In genomic region chr1:167001844-167002485, GRCm38 (mm10) we compare ENCODE assay signal across 8 mouse cellular contexts. TPM values are rescaled to one million over a fixed set of nuclear protein-coding genes. Genes with fewer than 3 reads are reported as not detected.
DNase-seq lines count a peak whose midpoint lies in the region; ATAC-seq lines count a peak whose summit lies in the region.

No protein-coding gene starts in this region.

- no peak overlapping the region for H3K9ac ChIP-seq in liver, embryonic 13.5 days
- peak overlapping the region; percentile 84 for H3K9ac ChIP-seq in neural tube, embryonic 15.5 days (replicated peaks)

- H3K27ac ChIP-seq in liver, embryonic 13.5 days: no peak overlapping the region
- H3K27ac ChIP-seq in neural tube, embryonic 15.5 days (replicated peaks): peak overlapping the region; percentile 96

- H3K4me3 ChIP-seq in liver, embryonic 13.5 days (replicated peaks): peak overlapping the region; percentile 63
- H3K4me3 ChIP-seq in neural tube, embryonic 15.5 days (replicated peaks): peak overlapping the region; percentile 76

- ATAC-seq in liver, embryonic 13.5 days (ENCODE audit: low read depth): no peak
- peak; percentile 18 for ATAC-seq in neural tube, embryonic 15.5 days (ENCODE audit: low FRiP score)

- no peaks in the 10 kb centered on the region for H3K36me3 ChIP-seq in liver, embryonic 13.5 days
- H3K36me3 ChIP-seq in neural tube, embryonic 15.5 days: no peaks in the 10 kb centered on the region

- intact Hi-C loops in heart, postnatal 14 days (cut with DNase I): loop anchor here (2.0 to 10.0 kb wide), 5 partner anchors 65 to 345 kb away; partner anchors contain the start of gene Aldh9a1

- WGBS in liver, embryonic 13.5 days (ENCODE audit: insufficient replicate concordance): 1% methylated on average over 30 of the region's 30 CpGs
- 0% methylated on average over 30 of the region's 30 CpGs for WGBS in neural tube, embryonic 15.5 days

- peak; percentile 27 to 28 for DNase-seq in layer of hippocampus, postnatal 10 days (ENCODE audit: low spot score in 2 of 2)
- no peak for DNase-seq in layer of hippocampus, adult 9-10 months (ENCODE audit: low spot score)
- peak; percentile 66 for DNase-seq in Muller cell, postnatal 12 days (ENCODE audit: inconsistent ontology term)
- DNase-seq in embryo, embryonic 9.5 days (ENCODE audit: extremely low spot score): peak; percentile 39
- DNase-seq in heart, postnatal 14 days: peak; percentile 14 to 19
- DNase-seq in liver, embryonic 13.5 days: no peak
- DNase-seq in c-Kit-positive CD71-positive TER-119-positive erythroid progenitor cells, embryonic 14.5 days (ENCODE audit: low spot score): no peak

- H3K27me3 ChIP-seq in liver, embryonic 13.5 days: peaks cover 49% of the 10 kb centered on the region
- H3K27me3 ChIP-seq in neural tube, embryonic 15.5 days (replicated peaks): no peaks in the 10 kb centered on the region

- H3K4me2 ChIP-seq in liver, embryonic 13.5 days: peak overlapping the region; percentile 80
- H3K4me2 ChIP-seq in neural tube, embryonic 15.5 days: peak overlapping the region; percentile 80

- no peaks in the 10 kb centered on the region for H3K9me3 ChIP-seq in liver, embryonic 13.5 days (replicated peaks)
- no peaks in the 10 kb centered on the region for H3K9me3 ChIP-seq in neural tube, embryonic 15.5 days (replicated peaks)

- peaks cover 5% of the 10 kb centered on the region for H3K4me1 ChIP-seq in liver, embryonic 13.5 days (replicated peaks)
- peaks cover 35% of the 10 kb centered on the region for H3K4me1 ChIP-seq in neural tube, embryonic 15.5 days

RNA-seq across cellular contexts. Expression of gene Fam78b, which starts 0.7 kb away (rescaled TPM):
- 10 to 100 TPM; 35.6 to 39.0 TPM for total RNA-seq in layer of hippocampus, postnatal 10 days (2021)
- 1 to 10 TPM; 4.5 to 5.4 TPM for total RNA-seq in heart, postnatal 14 days (2021)
- polyA plus RNA-seq in liver, embryonic 13.5 days (2015; fragmentation: Nextera tagmentation; extraction: Ambion mirVana): 0.02 and 0.07 TPM in 2 replicates
- polyA plus RNA-seq in neural tube, embryonic 15.5 days (2015; fragmentation: Nextera tagmentation; extraction: Ambion mirVana): 8.7 and 9.3 TPM in 2 replicates

Comparison
In these comparisons a context has a peak if more than half of its experiments do, and no peak if none do; other contexts are left out.
1. DNase-seq: peak in layer of hippocampus, postnatal 10 days (2 of 2), Muller cell, postnatal 12 days (single experiment), embryo, embryonic 9.5 days (single experiment) and heart, postnatal 14 days (2 of 2); none in layer of hippocampus, adult 9-10 months (single experiment), liver, embryonic 13.5 days (single experiment) and c-Kit-positive CD71-positive TER-119-positive erythroid progenitor cells, embryonic 14.5 days (single experiment).
2. RNA of gene Fam78b, which starts 0.7 kb away (total RNA-seq): 35.6 to 39.0 TPM in layer of hippocampus, postnatal 10 days; 4.5 to 5.4 TPM in heart, postnatal 14 days; every median in the first group is over 4 times any median in the second.